Mouse (Mus musculus) spleen, postnatal 36 days (tissue): Measurements from ENCODE around the gene Adora3.

Experiments used
- DNase-seq, 2 experiments: peaks; one replicate each; pipeline ENCODE4 v3.0.0; 2022; ENCODE audit warnings: low spot score in 2 of 2, mixed read lengths in 1 of 2

The Adora3 gene

DNA sequence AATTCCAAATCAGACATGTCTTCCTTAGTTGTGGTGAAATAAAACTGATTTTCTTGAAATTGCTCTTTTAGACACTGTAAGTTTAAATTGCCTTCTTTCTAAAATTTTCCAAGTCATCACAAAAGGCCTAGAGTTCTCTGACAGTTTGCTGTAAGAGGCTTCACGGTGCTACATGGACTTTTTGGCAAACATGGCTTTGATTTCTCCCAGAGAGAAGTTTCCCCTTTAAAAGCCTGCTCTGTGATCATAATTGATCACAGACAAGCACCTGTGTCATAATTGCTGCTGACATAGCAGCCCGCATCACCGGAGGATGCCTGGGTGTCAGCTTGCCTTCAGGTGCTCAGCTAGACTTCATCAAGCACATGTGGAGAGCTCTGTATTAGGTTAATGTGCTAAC lies at the start of gene Adora3, which contains the start of gene Tmigd3:
Gene Adora3 (plus strand): TSS at position 301 of the 400 bp plus-strand sequence.
Gene Tmigd3 (plus strand): TSS at position 346 of the 400 bp plus-strand sequence.
- DNase-seq, result no peak

DNA sequence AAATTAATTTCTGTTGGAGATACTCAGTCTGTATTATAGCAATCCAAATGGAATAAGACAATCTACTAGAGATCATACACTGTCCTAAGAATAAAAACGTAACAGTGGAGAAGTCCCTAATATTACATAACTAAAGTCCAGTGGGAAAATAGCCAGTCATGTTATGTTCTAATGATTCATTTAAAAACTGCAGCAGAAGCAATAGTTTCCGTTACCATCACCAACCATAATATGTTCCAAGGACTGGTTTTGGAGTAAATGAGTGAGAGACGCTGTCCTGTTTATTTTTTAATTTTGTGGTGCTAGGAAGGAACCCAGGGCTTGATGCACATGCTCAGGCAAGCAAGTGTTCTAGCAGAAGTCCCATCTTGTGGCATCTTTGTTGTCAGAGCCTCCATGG lies 49.2 kb upstream of the Adora3 start:
- DNase-seq, result no peak

DNA sequence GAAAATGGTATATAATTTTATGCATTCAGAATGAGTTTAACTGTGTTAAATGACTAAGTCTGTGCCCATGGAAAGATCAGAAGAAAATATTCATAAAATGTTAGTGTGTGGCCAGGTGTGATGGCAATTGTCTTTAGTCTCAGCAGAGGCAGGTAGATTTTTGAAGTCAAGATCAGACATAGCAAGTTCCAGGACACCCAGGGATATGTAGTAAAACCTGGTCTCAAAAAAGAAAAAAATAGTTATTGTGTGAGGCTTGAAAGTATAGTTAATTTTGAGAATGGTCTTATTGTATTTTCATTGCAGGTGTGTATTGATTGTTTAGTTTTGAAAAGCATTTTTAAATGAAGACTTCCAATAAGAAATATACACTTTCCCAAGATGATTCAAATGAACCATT lies 47.0 kb upstream of the Adora3 start:
- DNase-seq, result no peak

DNA sequence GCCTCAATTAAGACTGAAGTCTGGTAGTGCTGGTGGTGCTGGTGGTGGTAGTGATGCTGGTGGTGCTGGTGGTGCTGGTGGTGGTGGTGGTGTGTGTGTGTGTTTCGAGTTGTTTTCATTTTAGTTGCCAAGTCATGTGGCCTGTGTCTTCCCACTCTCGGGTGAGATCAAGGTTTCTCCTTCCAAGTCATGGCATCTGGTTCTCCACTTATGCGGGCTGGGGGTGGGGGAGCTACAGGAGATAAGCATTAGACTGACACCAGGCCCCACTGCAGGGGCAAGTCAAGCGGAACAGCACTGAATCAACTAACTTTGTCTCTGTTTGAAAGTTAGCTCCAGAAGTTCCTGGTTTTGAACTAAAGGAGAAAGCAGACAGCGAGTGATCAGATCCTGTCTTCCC lies 46.6 kb upstream of the Adora3 start:
- DNase-seq, result no peak

DNA sequence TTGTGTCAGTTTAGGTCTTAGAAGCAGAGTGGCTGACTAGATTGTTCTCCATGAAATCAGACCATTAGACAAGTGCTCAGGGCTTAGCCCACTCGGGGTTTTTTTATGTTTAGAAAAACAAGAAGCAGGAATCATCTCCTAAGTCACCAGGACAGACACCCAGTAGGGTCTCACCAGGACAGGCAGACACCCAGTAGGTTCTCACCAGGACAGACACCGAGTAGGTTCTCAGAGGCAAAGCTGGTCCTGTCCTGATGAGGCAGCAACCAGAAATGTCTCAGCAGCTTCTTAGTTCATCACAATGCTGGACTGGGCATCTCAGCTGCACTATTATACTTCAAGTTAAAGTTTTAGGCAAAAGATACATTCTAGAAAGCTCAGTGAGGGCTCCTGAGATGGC lies 46.0 kb upstream of the Adora3 start:
- no peak for DNase-seq

DNA sequence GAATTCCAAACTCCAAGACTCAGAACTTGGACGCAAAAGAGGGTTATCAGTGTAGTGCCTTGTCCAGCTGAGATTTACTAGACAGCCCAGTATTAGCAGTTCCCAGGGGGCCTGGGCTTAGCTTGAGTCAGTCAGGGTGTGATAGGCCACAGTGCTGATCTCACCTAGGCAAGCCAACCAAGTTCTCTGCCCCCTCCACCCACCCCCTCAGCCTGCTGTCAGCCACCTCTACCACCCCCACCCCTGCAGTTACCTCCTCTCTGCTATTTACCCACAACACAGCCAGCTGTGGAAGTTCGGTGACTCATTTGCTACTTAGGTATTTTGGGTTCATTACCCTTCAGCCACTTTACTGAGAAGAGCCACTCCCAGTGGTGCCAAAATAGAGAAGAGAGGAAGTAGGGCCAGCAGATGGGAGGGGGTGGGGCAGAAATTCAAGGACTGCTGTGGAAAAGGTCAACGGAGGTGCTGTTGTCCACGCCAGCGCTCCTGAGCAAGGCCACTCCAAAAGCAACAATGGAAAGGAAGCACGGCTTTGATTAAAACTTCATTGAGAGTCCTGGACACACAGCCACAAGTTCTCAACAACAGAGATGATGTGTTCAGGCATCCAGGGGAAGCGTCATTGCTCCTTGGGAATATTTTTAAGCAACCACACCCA lies 45.0 kb upstream of the Adora3 start:
- DNase-seq, result peak; percentile 56 to 57

DNA sequence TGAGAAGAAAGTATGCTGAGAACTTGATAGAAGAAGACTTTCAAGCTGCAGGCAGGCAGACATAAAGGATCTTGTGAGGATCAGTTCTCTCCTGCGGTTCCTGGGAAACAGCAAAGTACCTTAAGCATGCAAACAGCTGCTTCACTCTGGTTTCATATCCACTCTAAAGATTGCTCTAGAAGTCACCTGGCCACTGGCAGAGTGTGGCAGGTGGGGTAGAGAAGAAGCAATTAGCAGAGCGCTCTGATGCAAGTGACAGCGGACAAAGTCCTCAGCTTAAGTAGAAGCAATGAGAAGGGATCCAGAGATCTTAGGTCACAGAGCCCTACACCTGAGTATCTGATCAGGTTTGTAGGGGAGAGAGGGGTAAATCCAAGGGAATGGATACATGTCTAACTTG lies 39.1 kb upstream of the Adora3 start:
- DNase-seq, result no peak

DNA sequence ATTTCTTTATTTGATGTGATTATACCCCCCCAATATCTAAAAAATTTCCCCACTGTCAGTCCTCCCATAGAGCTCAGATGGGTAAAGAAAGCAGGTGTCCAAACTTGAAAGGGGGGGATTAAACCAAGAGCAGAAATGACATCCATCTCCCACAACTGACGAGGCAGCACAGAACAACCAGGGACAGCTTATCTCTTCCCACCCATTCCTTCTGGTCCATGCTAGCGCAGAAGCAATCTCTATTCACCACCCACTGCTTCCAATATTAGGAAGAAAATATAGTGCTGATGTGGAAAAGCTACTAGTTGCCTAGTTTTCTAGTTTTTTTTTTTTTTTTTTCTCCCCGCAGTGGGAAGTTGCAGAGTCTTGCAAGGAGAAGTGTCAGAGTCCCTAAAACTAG lies 34.8 kb upstream of the Adora3 start:
- no peak for DNase-seq

DNA sequence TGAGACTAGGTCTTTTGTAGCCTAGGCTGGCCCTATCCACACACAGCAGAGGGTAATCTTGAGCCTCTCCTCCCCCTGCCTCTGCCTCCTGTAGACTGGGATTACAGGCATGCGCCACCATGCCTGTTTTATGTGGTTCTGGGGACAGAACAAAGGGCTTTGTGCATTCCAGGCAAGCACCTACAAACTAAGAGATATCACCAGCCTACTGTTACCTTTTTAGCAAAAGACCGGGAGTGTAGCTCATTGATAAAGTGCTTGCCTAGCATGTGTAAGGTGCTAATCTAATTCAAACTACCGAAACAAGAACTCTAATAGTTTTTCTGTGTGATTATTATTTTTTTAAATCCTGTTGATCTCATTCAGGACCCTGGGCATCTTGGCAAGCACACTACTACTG lies 33.8 kb upstream of the Adora3 start:
- no peak for DNase-seq

DNA sequence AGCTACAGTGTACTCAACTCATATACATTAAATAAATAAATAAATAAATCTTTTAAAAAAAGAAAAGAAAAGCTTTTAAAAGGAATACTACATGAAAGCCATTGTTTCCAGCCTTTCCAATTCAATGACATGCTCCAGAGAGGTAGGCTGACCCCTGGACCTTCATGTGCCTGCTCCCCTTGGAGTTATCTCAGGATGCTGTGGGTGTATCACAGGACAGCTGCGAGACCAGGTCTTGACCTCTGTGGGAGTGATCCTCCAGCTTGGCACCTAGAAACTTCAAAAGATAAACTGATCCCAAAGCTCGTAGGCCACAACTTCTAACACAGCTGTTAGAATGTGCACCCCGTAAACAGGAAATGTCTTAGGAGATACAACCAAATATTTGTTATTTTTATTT lies 32.0 kb upstream of the Adora3 start:
- DNase-seq, result no peak

DNA sequence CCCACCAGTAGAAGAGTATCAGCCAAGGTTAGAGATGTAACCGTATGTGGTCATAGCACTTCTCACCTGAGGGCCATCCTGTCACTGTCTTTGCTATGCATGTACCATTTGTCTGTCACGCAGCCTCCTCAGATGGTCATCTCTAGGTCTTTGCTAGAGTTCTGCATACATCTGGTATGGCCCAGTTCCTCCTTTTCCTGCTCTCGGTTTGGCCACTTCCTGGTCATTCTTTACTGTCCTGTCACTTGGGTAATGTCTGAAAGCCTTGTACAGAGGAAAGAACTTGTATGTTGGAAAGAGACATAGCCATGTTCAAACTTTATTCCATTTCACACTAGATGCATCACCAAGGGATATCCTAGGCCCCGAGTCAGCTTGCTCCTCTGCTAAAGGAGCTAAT lies 30.8 kb upstream of the Adora3 start:
- DNase-seq, result no peak

DNA sequence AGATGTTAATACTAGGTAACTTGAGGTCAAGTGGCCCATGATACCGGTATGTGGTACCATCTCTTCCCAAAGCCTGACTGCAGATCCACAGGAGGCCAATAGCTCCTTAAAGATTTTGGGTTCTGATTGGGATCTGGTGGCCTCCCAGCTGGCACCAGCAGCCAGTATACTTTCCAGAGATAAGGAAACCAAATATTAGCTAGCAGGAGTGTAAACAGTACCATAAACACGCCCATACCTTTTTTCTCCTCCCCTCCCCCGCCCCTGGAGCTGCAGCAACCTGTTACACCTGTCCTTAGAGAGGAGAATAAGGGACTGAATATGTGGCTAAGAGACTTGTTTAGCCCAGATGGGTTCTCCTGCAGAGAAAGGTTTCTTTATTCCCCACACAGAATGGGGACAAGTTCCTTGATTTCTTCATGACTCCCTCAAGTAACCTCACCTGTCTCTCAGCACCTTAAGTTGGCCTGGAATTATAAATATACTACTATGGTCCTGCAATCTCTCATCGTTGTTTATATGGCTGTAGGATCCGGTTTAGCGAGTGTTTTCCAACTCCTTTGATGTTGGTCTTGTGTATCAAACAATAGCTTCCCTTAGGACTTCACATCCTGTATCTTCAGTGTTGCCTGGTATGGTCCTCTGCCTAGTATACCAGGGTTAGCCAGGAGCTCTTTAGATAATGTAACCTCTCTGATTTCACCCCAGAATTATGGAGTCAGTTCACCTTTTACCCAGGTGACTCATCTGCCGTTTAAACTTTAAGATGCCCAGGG lies 24.2 kb upstream of the Adora3 start:
- no peak for DNase-seq

DNA sequence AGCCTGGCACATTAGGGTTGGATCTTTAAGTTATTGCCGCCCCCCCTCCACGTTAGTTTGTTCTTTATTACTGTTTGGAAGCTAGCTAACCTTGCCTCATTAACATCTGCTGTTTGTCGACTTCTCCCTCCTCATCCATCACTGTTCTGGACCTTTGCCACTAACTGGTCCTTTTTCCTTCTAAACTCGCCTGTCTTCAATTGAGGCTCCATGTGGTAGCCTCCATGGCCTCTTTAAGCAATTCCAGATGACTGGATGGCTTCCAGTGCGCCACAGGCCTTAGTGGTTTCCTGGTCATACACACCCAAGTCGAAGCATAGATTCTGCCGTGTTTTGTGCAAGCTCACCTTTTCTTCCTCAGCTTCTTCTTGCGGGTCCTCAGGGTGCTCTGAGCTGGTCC lies 16.9 kb upstream of the Adora3 start:
- DNase-seq, result no peak

DNA sequence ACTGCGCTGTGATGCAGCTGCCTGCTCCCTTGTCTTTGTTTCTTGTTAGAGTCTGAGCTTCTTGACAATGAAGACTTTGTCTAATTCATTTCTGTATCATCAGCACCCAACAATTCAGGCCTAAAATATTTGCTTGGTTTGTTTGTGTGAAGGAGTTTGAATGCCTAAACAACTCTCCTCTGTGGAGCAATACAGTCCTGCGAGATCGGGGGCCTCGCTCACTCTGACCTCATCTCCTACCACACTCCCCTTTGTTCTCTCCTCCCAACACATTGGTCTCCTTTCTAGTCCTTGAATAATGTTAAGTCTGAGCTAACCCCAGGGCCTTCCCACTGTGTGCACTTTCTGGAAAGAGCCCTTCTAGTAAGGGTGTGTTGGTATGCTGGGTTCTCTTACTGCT lies 15.9 kb upstream of the Adora3 start:
- DNase-seq, result no peak

DNA sequence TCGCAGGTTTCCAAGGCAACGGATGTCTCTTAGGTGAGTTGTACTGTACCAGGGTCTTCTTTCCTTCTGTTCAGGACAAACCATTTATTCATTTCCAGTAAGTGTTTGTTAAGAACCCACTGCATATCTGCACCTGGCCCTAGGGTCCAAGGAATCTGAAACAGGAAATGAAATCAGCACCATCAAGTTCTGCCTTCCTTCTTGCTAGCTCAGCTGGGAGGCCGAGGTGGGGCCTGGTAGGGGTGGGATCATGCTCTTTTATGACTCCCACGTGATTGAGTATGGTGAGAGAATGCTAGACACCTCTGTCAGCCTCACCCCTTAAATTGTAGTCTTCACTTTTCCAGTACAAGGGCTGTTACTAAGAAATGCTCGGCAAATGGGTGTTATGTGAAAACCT lies 13.1 kb upstream of the Adora3 start:
- DNase-seq, result peak in 1 of 2 experiments; percentile 6

DNA sequence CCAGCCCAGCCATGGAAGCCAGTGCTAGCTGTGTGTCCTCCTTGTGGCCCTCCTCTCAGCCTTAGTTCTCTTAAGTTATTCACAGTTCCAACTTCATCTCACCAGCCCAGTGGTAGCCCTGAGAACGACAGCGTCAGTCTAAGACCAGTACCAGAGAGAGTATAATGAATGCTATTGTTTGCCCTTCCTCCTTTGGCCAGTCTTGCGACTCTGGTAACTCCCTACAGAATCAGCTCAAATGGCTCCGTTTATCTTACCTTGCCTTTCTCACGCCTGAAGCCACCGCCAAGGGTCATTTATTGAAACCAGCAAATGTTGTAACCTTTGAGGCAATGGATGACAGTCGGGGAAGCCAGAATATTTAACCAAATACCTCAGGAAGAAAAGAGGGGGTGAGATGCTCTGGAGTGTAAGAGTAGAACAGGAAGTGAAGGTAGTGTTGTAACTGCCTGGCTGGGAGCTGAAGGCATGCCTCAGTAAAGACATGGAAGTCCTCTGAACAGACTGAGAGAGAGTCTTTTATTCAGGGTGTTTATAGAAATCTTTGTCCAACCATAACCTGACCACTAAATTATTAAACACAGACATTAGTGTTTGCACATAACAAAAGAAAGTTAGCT lies 8.8 kb upstream of the Adora3 start:
- DNase-seq, result no peak

DNA sequence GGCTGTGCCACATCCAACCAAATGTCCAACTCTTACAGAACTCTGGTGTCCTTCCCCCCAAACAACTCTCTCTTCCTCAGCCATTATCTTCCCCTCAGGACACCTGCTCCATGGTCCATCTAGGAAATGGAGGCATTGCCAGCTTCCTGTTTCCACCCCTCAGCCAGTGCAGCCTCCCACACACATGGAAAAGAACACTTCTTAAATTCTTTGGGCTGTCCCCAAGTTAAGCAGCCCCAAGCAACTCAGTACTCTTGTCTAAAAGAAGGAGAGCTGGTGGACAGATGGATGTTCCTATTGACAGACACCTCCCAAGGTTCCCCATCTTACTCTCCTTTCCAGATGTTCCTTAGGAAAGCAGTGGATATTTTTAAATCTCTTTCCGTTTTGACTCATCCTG lies 6.5 kb upstream of the Adora3 start:
- DNase-seq, result no peak

DNA sequence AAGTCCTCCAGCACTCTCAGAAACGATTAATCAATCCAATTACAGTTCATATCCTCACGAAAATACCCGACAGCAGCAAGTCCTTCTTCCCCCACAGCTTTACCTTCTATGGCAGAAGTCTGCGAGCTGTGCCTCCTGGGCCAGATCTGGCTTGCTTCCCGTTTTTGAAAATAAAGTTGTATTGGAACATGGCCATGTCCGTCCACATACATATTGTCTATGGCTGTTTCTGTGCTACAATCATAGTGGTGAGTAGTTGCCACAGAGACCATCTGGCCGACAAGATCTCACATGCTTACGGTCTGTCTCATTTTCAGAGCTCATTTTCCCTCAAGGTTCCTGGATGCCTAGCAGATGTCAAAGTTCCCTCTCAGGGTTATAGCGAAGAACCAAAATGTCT lies 5.5 kb upstream of the Adora3 start:
- DNase-seq, result no peak

DNA sequence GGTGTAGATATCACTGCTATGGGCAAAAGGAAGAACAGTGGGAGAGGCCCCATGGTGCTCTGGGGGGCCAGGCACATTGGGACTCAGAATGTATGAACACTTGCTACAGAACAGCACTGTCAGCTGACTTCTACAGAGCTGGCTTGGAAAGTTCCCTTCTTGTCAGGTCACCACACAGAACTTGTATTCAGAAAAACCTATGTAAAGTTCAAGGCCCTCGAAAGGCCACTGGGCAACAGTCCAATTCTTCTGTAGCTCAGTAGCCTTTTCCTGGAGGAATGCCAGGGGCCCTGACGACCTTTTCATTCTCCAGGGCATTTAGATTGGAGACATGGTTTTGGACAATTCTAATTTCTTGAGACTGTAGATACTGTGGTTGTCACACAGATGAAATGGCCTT lies 2.5 kb upstream of the Adora3 start:
- no peak for DNase-seq

DNA sequence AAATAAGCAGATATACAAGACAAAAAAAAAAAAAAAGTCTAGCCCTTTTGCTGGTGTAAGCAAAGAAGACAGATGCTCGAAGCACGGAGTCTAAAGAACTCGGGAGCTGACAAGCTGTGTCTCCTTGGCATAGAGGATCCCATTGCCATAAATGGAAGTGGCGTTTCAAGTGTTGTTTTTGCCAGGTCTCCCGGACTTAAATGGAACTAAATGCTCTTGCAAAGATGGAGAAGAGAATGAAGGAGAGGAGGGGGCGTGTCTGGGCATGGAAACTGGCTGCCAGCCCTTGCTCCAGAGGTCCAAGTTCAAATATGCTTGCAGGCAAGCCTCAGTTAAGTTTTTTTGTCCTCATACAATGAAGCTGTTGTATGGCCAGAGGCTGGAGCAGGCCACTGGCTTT lies 1.4 kb downstream of the Adora3 start:
- DNase-seq, result no peak

DNA sequence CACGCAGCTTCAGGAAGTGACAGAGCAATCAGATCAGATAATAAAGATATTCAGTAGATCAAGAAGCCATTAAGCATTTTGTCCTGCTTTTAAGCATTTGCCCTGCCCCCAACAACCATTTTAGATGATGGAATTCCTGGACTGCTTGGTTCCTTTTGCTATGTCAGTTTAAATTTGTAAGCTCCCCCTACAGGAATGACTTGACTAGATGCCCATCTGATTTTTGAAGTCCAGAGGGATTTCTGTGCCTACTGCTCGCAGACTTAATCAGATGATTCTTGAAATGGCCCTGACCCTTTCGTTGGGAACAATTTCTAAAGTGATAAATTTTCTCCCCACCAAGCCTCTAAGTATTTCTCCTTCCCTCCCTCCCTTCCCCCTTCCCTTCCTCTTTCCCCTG lies 1.9 kb downstream of the Adora3 start:
- DNase-seq, result no peak

DNA sequence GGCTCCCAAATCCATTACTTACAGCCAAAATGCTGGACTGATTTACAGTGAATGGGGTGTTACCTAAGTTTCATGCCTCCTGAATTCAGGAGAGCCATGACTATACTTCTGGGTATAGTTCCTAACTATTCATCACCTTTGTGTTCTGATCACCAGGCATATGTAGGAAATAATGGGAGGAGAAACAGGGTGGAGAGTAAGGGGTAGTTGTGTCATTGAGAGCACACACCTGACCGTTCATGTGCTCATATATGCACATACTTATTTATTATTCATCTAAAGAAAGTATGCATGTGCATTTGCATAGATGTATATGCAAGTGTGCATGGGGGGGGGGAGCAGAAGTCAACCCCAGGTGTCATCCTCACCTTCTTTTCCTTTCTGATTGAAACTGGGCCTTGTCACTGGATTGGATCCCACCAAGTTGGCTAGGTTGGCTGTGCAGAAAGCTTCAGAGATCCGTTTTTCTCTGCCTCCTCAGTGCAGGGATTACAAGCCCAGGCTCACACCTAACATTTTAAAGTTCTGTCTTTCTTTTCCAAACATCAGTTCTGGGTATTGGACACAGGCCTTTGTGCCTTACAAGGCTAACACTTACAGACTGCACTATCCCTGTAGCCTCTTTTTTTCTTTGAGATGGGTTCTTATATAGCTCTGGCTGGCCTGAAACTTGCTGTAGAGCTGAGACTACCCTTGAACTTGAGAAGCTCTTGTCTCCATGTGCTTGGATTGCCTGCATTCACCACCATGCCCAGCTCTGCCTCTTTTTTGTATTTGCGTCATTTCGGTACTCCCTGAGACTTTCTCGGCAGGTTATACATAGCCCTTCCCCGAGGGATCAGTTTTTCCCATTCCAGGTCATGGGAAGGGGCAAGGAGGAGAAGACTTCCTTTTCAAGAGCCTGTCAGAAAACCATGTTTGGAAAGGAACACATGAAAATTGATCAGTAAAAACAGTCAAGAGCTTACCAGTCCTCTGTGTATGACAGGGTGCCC lies 3.1 kb downstream of the Adora3 start:
- DNase-seq, result no peak
